Mouse (Mus musculus) frontal cortex, postnatal 14 days (tissue): ENCODE data around the gene Gm49318.
A peak's percentile ranks its signal among the peaks of the same experiment; 100 is the strongest.

ENCODE experiments used
- DNase-seq, 2 experiments: peaks; one replicate each; pipeline ENCODE4 v3.0.0; 2022; ENCODE audit warnings: low spot score in 2 of 2

Gm49318 gene

GRCm38 (mm10) chr9:22030386-22030785 is 40.7 kb downstream of the Gm49318 start:
- DNase-seq, result no peak

GRCm38 (mm10) chr9:22028467-22028866 is 42.6 kb downstream of the Gm49318 start:
- DNase-seq, result no peak

DNA sequence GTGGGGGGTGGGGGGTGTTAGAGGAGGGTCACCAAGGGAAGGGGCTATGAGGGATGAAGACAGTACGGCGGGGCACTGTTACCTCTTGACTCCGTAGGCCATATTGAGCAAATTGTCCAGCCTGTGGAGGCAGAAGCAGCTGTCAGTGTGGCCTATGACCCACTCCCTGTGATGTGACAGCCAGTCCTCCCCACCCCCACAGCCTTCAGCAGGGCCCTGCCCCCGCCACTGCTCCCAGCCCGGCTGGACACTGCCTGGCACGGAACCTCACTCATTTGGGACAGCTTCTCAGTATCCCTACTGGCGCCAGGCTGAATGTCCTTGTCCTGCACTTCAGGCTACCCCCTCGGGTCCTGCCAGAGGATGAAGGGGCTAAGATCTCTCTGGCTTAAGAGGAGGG is 46.5 kb downstream of the Gm49318 start:
- DNase-seq, result no peak

- DNase-seq, result no peak
Observed at GRCm38 (mm10) chr9:22017208-22017825, 53.7 kb downstream of the Gm49318 start.

- DNase-seq, result no peak
Observed at GRCm38 (mm10) chr9:22016245-22016644, 54.8 kb downstream of the Gm49318 start.

DNA sequence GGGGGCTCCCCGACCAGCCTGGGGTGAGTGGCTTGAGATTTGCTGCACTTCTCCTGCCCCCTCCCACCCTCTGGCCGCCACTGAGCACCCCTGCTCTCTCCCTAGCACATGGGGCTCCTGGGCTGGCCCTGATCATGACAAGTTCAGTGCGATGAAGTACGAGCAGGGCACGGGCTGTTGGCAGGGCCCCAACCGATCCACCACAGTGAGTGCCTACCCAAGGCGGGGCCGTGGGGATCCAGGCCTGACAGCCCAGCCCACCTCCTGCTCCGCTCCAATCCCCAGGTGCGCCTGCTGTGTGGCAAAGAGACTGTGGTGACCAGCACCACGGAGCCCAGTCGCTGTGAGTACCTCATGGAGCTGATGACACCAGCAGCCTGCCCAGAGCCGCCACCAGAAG is 58.3 kb downstream of the Gm49318 start:
- no peak for DNase-seq

GRCm38 (mm10) chr9:22011055-22011454 is 60.0 kb downstream of the Gm49318 start:
- DNase-seq, result no peak

- DNase-seq, result no peak
Observed at GRCm38 (mm10) chr9:22004546-22004945, 66.5 kb downstream of the Gm49318 start.

DNA sequence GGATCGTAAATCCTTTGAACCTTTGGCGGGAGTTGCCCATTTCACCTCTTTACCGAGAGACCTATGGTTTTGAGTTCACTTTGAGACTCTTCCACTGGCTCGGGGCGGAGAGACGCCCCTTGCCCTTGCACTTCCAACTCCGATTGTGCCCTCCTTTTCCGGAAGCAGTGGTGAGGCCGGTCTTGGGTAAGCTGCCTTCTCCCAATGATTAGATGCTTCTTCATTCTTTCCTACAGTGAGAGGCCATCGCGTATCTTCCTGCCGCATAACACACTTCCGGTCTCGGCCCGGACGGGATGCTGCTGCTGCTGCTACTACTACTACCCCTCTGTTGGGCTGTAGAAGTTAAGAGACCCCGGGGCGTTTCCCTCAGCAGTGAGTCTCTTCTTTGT is 67.9 kb downstream of the Gm49318 start:
- peak in 1 of 2 experiments; percentile 61 for DNase-seq

- peak; percentile 99 to 100 for DNase-seq
Observed at GRCm38 (mm10) chr9:22002194-22003162, 68.6 kb downstream of the Gm49318 start, which contains the start of the genes Ccdc151 and Prkcsh. Ccdc151 (minus strand) TSS chr9:22002634. Prkcsh (plus strand) TSS chr9:22002806.

GRCm38 (mm10) chr9:22001633-22002032 is 69.4 kb downstream of the Gm49318 start:
- no peak for DNase-seq

DNA sequence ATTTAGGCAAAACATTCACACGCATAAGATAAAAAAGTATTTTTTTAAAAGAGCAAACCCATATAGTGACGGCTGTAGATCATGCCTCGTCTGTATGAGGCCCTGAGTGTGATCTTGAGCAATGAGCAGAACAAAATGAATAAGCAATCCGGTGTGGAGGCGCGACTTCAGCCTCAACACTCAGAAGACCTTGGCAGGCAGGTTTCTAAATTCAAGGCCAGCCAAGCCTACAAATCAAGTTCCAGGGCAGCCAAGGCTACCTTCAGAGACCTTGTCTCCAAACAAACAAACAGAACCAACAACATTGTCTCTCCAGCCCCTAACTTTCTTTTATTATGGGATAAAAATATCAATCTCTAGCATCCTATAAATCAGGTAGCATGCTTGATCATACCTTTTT is 70.8 kb downstream of the Gm49318 start:
- DNase-seq, result no peak

DNA sequence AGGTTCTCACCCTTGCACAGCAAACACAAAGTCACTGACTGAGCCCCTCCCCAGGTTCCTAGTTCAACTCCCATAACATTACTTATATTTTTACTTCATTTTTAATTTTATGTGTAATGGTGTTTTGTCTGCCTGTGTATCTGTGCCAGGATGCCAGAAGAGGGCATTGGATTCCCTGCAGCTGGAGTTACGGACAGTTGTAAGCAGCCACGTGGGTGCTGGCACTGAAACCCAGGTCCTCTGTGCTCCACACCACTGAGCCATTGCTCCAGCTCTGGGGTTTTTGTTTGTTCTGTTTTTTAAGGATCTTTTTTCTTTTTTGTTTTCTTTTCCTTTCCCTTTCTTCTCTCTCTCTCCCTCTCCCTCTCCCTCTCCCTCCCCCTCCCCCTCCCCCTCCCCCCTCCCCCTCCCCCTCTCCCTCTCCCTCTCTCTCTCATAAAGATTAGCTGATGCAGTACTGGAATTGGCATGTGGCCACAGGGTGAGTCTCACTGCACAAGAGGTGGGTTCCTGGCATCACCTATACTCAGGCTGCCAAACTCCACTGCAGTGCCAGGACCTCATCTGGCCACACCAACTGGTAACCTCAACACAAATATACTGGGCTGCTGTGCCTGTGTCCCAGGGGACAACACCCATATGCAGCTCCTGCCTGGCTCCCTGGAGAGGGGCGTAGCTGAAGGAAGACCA is 74.7 kb downstream of the Gm49318 start:
- DNase-seq, result no peak

DNA sequence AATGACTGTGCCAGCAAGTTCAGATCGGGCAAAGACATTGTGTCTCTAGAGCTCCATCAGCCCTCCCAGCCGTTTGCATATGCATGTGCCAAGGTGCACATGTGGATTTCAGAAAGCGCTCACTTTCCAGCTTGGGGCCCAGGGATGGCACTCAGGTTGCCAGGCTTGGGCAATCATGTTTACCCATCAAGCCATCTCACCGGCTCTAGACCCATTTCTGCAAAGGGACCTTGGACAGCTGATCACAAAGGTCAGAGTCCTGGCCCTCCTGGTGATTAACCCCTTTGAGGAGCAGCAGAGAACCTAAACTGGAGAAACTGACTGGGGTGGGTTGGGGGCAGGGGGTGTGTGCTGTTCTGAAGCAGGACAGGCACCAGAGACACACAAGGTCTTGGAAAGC is 78.8 kb downstream of the Gm49318 start:
- no peak for DNase-seq

GRCm38 (mm10) chr9:21989230-21990110 is 81.6 kb downstream of the Gm49318 start, which contains the start of gene Rgl3:
Rgl3 (minus strand) TSS chr9:21989446.
- no peak for DNase-seq

GRCm38 (mm10) chr9:21988421-21989101 is 82.5 kb downstream of the Gm49318 start:
- DNase-seq, result no peak

- no peak for DNase-seq
Observed at GRCm38 (mm10) chr9:21987592-21988342, 83.3 kb downstream of the Gm49318 start.
